Mouse (Mus musculus) liver, postnatal 0 days (tissue): ENCODE data around the gene Pwwp2a.

Experiments used
- CTCF ChIP-seq: sonication (generic); IDR thresholded peaks from 2 replicates; pipeline ENCODE4 v1.5.1; 2016; ENCODE audit warnings: antibody characterized with exemption, low read depth
- EP300 ChIP-seq: IDR thresholded peaks from 2 replicates; pipeline ENCODE4 v1.6.1; 2016; ENCODE audit warnings: antibody characterized with exemption, low read depth, mild to moderate bottlenecking

GRCm38 (mm10) chr11:43645286-43645685 lies 36.5 kb upstream of the Pwwp2a start:
- TF ChIP-seq EP300 (no peak), CTCF (peak; percentile 47)
